Mouse (Mus musculus) olfactory bulb, adult 2 months (tissue): ENCODE measurements around the gene Slc12a7.

ENCODE experiments used
- CTCF ChIP-seq: fragments of 200-500 bp; IDR thresholded peaks from 2 replicates; pipeline ENCODE4 v1.5.1; 2012; ENCODE audit warnings: low read depth, mild to moderate bottlenecking, low read length, moderate library complexity; ENCODE audit not compliant: insufficient read depth
- POLR2A ChIP-seq: fragments of 200-500 bp; IDR thresholded peaks from 2 replicates; pipeline ENCODE4 v1.6.1; 2012; ENCODE audit warnings: mild to moderate bottlenecking, low read depth, low read length, moderate library complexity; ENCODE audit not compliant: insufficient read depth

- TF ChIP-seq POLR2A (no peak), CTCF (no peak)
These were observed 38.2 kb downstream of the Slc12a7 start for GRCm38 (mm10) chr13:73771131-73771530.
